Mouse (Mus musculus): Measurements from ENCODE around the gene Caps2. TPM values are rescaled to one million over a fixed set of nuclear protein-coding genes. Genes with fewer than 3 reads are reported as not detected.
"Not testable (repeated sequence)": the region's sequence is repeated elsewhere in the genome, so short reads cannot be mapped to it uniquely, and the experiment has no call there.

The Caps2 gene
- polyA plus RNA-seq, 1 experiment from 2014 or later, result 0.36 TPM

DNA sequence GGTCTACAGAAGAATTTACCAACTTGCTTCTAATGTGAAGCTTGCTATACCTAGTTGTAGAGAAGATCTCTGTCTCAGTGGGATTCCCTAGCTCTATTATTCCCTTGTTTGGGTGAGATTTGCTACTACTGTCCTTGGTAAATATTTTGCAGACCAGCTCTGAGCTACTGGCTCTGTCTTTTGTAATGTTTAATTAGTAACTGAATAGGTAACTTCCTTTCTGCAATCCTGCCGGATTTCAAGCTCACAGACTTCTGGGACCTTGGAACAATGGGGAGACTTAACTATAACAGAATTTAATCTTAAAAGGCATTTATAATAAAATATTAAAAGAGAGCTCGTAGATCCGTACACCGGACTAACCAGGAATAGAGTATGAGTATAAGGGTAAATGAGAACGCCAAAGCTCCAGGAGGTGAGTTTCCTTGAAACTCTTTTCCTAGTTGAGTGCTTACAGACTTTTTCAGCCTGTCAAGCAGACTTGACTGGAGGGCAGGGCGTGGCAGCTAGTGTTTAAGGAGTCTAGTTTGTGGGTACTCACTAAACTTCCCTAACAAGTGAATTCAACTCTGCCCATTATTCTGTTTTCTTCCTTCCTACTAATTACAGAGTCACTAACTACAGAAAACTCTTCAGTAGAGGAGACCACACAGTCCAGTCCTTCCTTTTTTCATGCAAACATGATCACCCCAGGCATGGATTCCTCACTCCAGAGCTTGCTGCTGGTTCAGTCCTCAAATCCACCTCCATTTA lies 65.8 kb downstream of the Caps2 start:
- not testable (repeated sequence) for H3K4me2 ChIP-seq; H3K9ac ChIP-seq; H3K36me3 ChIP-seq (replicated peaks); H3K9me3 ChIP-seq; H3K4me1 ChIP-seq; H3K4me3 ChIP-seq (replicated peaks); H3K27ac ChIP-seq; H3K27me3 ChIP-seq; ATAC-seq (ENCODE audit: low FRiP score)
- 29% methylated on average over 6 of the region's 6 CpGs for WGBS

- H3K9ac ChIP-seq; H3K36me3 ChIP-seq (replicated peaks); H3K4me1 ChIP-seq; H3K27ac ChIP-seq; H3K27me3 ChIP-seq; H3K9me3 ChIP-seq; H3K4me2 ChIP-seq; ATAC-seq (ENCODE audit: low FRiP score); H3K4me3 ChIP-seq (replicated peaks): not testable (repeated sequence)
- 10% methylated on average over 1 of the region's 1 CpGs for WGBS
Measured at GRCm38 (mm10) chr10:112232733-112233132, 69.3 kb downstream of the Caps2 start.

GRCm38 (mm10) chr10:112235396-112235940 lies 72.0 kb downstream of the Caps2 start:
- H3K36me3 ChIP-seq (replicated peaks); H3K9ac ChIP-seq; H3K27ac ChIP-seq; H3K27me3 ChIP-seq; H3K4me2 ChIP-seq; ATAC-seq (ENCODE audit: low FRiP score); H3K4me3 ChIP-seq (replicated peaks); H3K4me1 ChIP-seq; H3K9me3 ChIP-seq: not testable (repeated sequence)
- WGBS, result 73% methylated on average over 5 of the region's 5 CpGs

DNA sequence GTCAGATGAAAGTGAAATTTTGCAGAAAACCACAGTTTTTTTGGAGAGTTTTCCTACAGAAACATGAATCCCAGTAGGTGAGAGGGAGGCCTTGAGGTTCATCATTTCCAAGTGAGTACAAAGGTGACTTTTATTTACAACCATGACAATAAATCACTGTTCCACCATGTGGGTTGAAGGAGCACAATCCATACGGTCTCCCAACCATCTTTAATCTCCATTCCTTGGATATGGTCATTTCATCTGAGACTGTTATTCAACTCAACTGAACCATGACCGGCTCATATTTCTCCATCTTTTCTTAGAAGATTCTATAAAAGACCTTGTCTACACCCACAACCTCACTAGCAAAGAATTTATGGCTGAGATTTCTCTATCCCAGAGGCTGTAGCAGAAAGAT lies 84.9 kb downstream of the Caps2 start:
- Histone ChIP-seq H3K4me2 (no peak overlapping the region), H3K4me1 (no peaks in the 10 kb centered on the region), H3K27ac (no peak overlapping the region), H3K9me3 (no peaks in the 10 kb centered on the region), H3K4me3 (replicated peaks) (no peak overlapping the region), H3K9ac (no peak overlapping the region), H3K27me3 (no peaks in the 10 kb centered on the region), H3K36me3 (replicated peaks) (no peaks in the 10 kb centered on the region)
- ATAC-seq (ENCODE audit: low FRiP score), result no peak
- 80% methylated on average over 2 of the region's 2 CpGs for WGBS

DNA sequence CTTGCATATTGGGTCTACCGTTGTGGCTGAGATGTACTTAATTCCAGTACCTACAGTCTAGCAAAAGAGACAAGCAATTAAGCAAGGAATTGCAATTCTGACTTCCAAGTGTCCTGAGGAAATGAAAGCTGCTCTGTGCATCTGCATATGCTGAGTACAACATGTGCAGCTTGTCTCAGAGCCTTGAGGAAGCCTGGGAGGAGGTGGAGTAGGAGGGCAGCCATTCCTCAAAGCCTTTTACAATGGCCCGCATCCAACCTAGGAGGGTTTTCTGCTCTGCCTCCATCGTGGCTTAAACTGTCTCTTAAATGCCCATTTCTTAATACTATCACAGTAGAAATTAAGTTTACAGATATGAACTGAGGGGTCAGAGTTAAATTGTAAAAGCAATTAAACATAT lies 100.0 kb downstream of the Caps2 start:
- Histone ChIP-seq H3K9me3 (no peaks in the 10 kb centered on the region), H3K4me3 (replicated peaks) (no peak overlapping the region), H3K4me1 (no peaks in the 10 kb centered on the region), H3K27me3 (no peaks in the 10 kb centered on the region), H3K9ac (no peak overlapping the region), H3K4me2 (no peak overlapping the region), H3K27ac (no peak overlapping the region), H3K36me3 (replicated peaks) (no peaks in the 10 kb centered on the region)
- no peak for ATAC-seq (ENCODE audit: low FRiP score)
- 85% methylated on average over 3 of the region's 3 CpGs for WGBS

Other genes with a start within 250 kb of the Caps2 start
- 59.1 and 61.2 TPM in 2 replicates for gene Krr1, start 191.0 kb upstream of the Caps2 start, polyA plus RNA-seq (2016; fragmentation: Nextera tagmentation; extraction: Ambion mirVana)
- 0.44 and 1.0 TPM in 2 replicates for gene Glipr1, start 161.0 kb upstream of the Caps2 start, polyA plus RNA-seq (2016; fragmentation: Nextera tagmentation; extraction: Ambion mirVana)
- gene Glipr1l1, start 103.4 kb upstream of the Caps2 start, polyA plus RNA-seq (2016; fragmentation: Nextera tagmentation; extraction: Ambion mirVana), result 0.29 TPM in 1 of 2 replicates, not detected in the other
- not detected in 2 replicates for gene Glipr1l2, start 80.3 kb upstream of the Caps2 start, polyA plus RNA-seq (2016; fragmentation: Nextera tagmentation; extraction: Ambion mirVana)
- not detected in 2 replicates for gene Glipr1l3, start 3.3 kb upstream of the Caps2 start, polyA plus RNA-seq (2016; fragmentation: Nextera tagmentation; extraction: Ambion mirVana)
- 1.6 and 1.8 TPM in 2 replicates for gene Kcnc2, start 107.5 kb downstream of the Caps2 start, polyA plus RNA-seq (2016; fragmentation: Nextera tagmentation; extraction: Ambion mirVana)